Mouse (Mus musculus): ENCODE measurements at regions not wholly inside any gene's neighbourhood (a gene's known extent, or its start where the extent isn't known, plus 50 kb on each side); places are given as distances from the start of the nearest gene placed in this dataset.
A peak's percentile ranks its signal among the peaks of the same experiment; 100 is the strongest.

DNA sequence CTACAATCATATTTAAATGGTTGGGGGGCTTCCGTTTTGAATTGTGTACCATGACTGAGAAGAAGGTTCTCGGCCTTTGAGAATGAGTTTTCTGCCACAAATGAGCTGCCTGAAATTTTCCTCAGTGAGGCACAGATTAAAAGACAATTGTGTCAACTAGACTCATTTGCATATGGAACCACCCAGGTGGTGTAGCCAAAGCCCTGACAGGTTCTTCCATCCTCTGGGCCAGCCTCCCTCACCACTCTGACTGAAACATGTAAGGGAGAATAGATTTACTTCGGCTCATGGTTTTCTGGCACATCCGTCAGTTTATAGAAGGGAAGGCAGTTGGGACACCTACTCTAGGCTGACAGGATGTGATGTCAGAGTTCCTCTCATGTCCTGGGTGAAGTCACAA, 58.2 kb upstream of the Krr1 start:
- H3K4me2 ChIP-seq (ENCODE audit: low read length): no peak overlapping the region
- ATAC-seq (no peak; the same call in 1 of the 2 replicates), DNase-seq (ENCODE audit: low spot score) (no peak)
- no peak overlapping the region for H3K9ac ChIP-seq (ENCODE audit: low read length)
- 48% methylated on average over 4 of the region's 4 CpGs for WGBS
- H3K4me3 ChIP-seq (ENCODE audit: low read depth, low read length): no peak overlapping the region
- no peaks in the 10 kb centered on the region for H3K27me3 ChIP-seq (replicated peaks; ENCODE audit: control insufficient read depth, insufficient read depth, low read length)
- no peaks in the 10 kb centered on the region for H3K4me1 ChIP-seq (ENCODE audit: control insufficient read depth, insufficient read depth, low read length)
- no peak overlapping the region for H3K27ac ChIP-seq (ENCODE audit: low read depth, low read length)
- H3K36me3 ChIP-seq (ENCODE audit: control insufficient read depth, insufficient read depth, low read length): no peaks in the 10 kb centered on the region
- H3K9me3 ChIP-seq (replicated peaks; ENCODE audit: control insufficient read depth, low read length): no peaks in the 10 kb centered on the region

GRCm38 (mm10) chr10:111918071-111918507, 54.4 kb upstream of the Krr1 start:
- Histone ChIP-seq H3K27ac (ENCODE audit: low read depth, low read length) (no peak overlapping the region), H3K4me2 (ENCODE audit: low read length) (no peak overlapping the region), H3K4me1 (ENCODE audit: control insufficient read depth, insufficient read depth, low read length) (no peaks in the 10 kb centered on the region), H3K4me3 (ENCODE audit: low read depth, low read length) (no peak overlapping the region), H3K36me3 (ENCODE audit: control insufficient read depth, insufficient read depth, low read length) (no peaks in the 10 kb centered on the region), H3K27me3 (replicated peaks; ENCODE audit: control insufficient read depth, insufficient read depth, low read length) (no peaks in the 10 kb centered on the region), H3K9me3 (replicated peaks; ENCODE audit: control insufficient read depth, low read length) (no peaks in the 10 kb centered on the region), H3K9ac (ENCODE audit: low read length) (no peak overlapping the region)
- ATAC-seq: no peak; the same call in 1 of the 2 replicates
- 11% methylated on average over 3 of the region's 3 CpGs for WGBS
- peak; percentile 45 for DNase-seq (ENCODE audit: low spot score)

- Histone ChIP-seq H3K4me1 (ENCODE audit: control insufficient read depth, insufficient read depth, low read length) (no peaks in the 10 kb centered on the region), H3K36me3 (ENCODE audit: control insufficient read depth, insufficient read depth, low read length) (no peaks in the 10 kb centered on the region), H3K9me3 (replicated peaks; ENCODE audit: control insufficient read depth, low read length) (no peaks in the 10 kb centered on the region), H3K4me3 (ENCODE audit: low read depth, low read length) (no peak overlapping the region), H3K27ac (ENCODE audit: low read depth, low read length) (no peak overlapping the region), H3K27me3 (replicated peaks; ENCODE audit: control insufficient read depth, insufficient read depth, low read length) (no peaks in the 10 kb centered on the region), H3K4me2 (ENCODE audit: low read length) (no peak overlapping the region), H3K9ac (ENCODE audit: low read length) (no peak overlapping the region)
- 79% methylated on average over 2 of the region's 2 CpGs for WGBS
- ATAC-seq (no peak), DNase-seq (ENCODE audit: low spot score) (no peak)
Observed at GRCm38 (mm10) chr10:111919475-111919874, 53.0 kb upstream of the Krr1 start.

- Histone ChIP-seq H3K27me3 (replicated peaks; ENCODE audit: control insufficient read depth, insufficient read depth, low read length) (no peaks in the 10 kb centered on the region), H3K36me3 (ENCODE audit: control insufficient read depth, insufficient read depth, low read length) (no peaks in the 10 kb centered on the region), H3K27ac (ENCODE audit: low read depth, low read length) (no peak overlapping the region), H3K9ac (ENCODE audit: low read length) (no peak overlapping the region), H3K4me2 (ENCODE audit: low read length) (no peak overlapping the region), H3K4me3 (ENCODE audit: low read depth, low read length) (no peak overlapping the region), H3K4me1 (ENCODE audit: control insufficient read depth, insufficient read depth, low read length) (peaks cover 6% of the 10 kb centered on the region), H3K9me3 (replicated peaks; ENCODE audit: control insufficient read depth, low read length) (no peaks in the 10 kb centered on the region)
- ATAC-seq (no peak), DNase-seq (ENCODE audit: low spot score) (no peak)
- WGBS: 72% methylated on average over 9 of the region's 9 CpGs
Observed at GRCm38 (mm10) chr10:111921492-111921891, 51.0 kb upstream of the Krr1 start.

Measured in forebrain, embryonic 14.5 days (tissue).